Mouse (Mus musculus) embryonic facial prominence, embryonic 14.5 days (tissue): ENCODE measurements around the gene Wdr91. TPM values are rescaled to one million over a fixed set of nuclear protein-coding genes. Genes with fewer than 3 reads are reported as not detected.
A peak's percentile ranks its signal among the peaks of the same experiment; 100 is the strongest.

ENCODE experiments used
- ATAC-seq: fragments of 200-750 bp; cut with Nextera tagmentation; 2 replicates; pipeline ENCODE4 v1.8.0; 2017; ENCODE audit warnings: low read depth, moderate number of reproducible peaks, moderate TSS enrichment
- DNase-seq: peaks from one replicate; pipeline ENCODE4 v3.0.0-alpha.2; 2015; ENCODE audit warnings: low spot score
- H3K27ac ChIP-seq: fragments of 300-500 bp; sonication (generic); replicated peaks from 2 replicates; pipeline ENCODE4 v1.5.1; 2014; ENCODE audit warnings: low read depth, mild to moderate bottlenecking, low read length, moderate library complexity
- H3K27me3 ChIP-seq: fragments of 300-500 bp; sonication (generic); replicated peaks from 2 replicates; pipeline ENCODE4 v1.6.1; 2014; ENCODE audit warnings: low read length; ENCODE audit not compliant: control insufficient read depth, insufficient read depth
- H3K36me3 ChIP-seq: fragments of 300-500 bp; sonication (generic); 2 replicates; pipeline ENCODE4 v1.6.1; 2014; ENCODE audit warnings: low read length, mixed read lengths; ENCODE audit not compliant: control insufficient read depth, insufficient read depth
- H3K4me1 ChIP-seq: fragments of 300-500 bp; sonication (generic); 2 replicates; pipeline ENCODE4 v1.6.1; 2014; ENCODE audit warnings: antibody characterized with exemption, low read length; ENCODE audit not compliant: control insufficient read depth, insufficient read depth
- H3K4me2 ChIP-seq: fragments of 300-500 bp; sonication (generic); 2 replicates; pipeline ENCODE4 v1.6.1; 2014; ENCODE audit warnings: low read depth, mild to moderate bottlenecking, low read length, moderate library complexity, mixed read lengths
- H3K4me3 ChIP-seq: fragments of 300-500 bp; sonication (generic); 2 replicates; pipeline ENCODE4 v1.5.1; 2014; ENCODE audit warnings: low read depth, mild to moderate bottlenecking, low read length
- H3K9ac ChIP-seq: fragments of 300-500 bp; sonication (generic); 2 replicates; pipeline ENCODE4 v1.6.1; 2014; ENCODE audit warnings: low read depth, mild to moderate bottlenecking, low read length, moderate library complexity, mixed read lengths
- H3K9me3 ChIP-seq: fragments of 300-500 bp; sonication (generic); 2 replicates; pipeline ENCODE4 v1.6.1; 2016; ENCODE audit warnings: low read length; ENCODE audit not compliant: control insufficient read depth
- WGBS: fragments of 180-500 bp; shearing (Covaris S2); extraction: QIAGEN DNeasy Blood & Tissue Kit; methylation state at CpG from one replicate; pipeline ENCODE4 v1.1.7; 2014; 5-methylcytosine and 5-hydroxymethylcytosine counted together
- polyA plus RNA-seq: library from polyadenylated mRNA; unstranded; fragments of >200 nt; fragmentation: Nextera tagmentation; extraction: Ambion mirVana; gene quantifications from 2 replicates; pipeline ENCODE4 v1.2.1, GENCODE M21; 2014

Wdr91 gene
- polyA plus RNA-seq, 1 experiment from 2014 or later, result 8.6 TPM

GRCm38 (mm10) chr6:34871929-34872328 lies 38.7 kb downstream of the Wdr91 start:
- H3K27ac ChIP-seq, result 0 out of 2 replicates have a peak overlapping the region, but pooled peaks have one; percentile 81
- H3K4me2 ChIP-seq, result no peak overlapping the region
- H3K9me3 ChIP-seq, result no peaks in the 10 kb centered on the region
- no peaks in the 10 kb centered on the region for H3K36me3 ChIP-seq
- H3K9ac ChIP-seq, result no peak overlapping the region
- peaks cover 23% of the 10 kb centered on the region for H3K4me1 ChIP-seq
- DNase-seq (no peak), ATAC-seq (no peak)
- WGBS, result 84% methylated on average over 7 of the region's 7 CpGs
- no peaks in the 10 kb centered on the region for H3K27me3 ChIP-seq
- no peak overlapping the region for H3K4me3 ChIP-seq

DNA sequence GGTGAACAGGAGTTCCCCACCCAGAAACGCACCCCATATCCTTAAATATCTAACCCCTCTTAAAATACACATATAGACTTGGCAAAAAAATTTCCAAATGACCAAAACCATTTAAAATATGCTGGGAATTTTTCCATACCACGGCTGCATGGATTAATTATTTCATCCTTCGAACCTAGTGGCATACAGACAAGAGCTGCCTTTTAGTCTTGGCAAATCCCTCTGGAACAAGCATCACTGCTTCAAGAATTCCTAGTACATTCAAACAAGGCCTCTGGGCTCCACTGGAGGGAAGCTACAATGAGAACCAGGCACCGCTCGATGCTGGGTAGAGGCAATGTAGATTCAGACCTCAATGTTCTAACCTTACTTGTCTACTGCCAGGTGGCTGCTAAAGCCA lies 40.0 kb downstream of the Wdr91 start:
- Histone ChIP-seq H3K27ac (peak overlapping the region; percentile 81), H3K4me3 (no peak overlapping the region), H3K9ac (no peak overlapping the region), H3K27me3 (no peaks in the 10 kb centered on the region), H3K36me3 (no peaks in the 10 kb centered on the region), H3K4me2 (no peak overlapping the region), H3K9me3 (no peaks in the 10 kb centered on the region), H3K4me1 (peaks cover 22% of the 10 kb centered on the region)
- DNase-seq (peak; percentile 76), ATAC-seq (no peak)
- WGBS, result 46% methylated on average over 5 of the region's 5 CpGs

GRCm38 (mm10) chr6:34870136-34870535 lies 40.5 kb downstream of the Wdr91 start:
- no peak for DNase-seq
- no peak for ATAC-seq
- H3K27me3 ChIP-seq, result no peaks in the 10 kb centered on the region
- no peaks in the 10 kb centered on the region for H3K36me3 ChIP-seq
- peak overlapping the region; percentile 81 for H3K27ac ChIP-seq
- peaks cover 23% of the 10 kb centered on the region for H3K4me1 ChIP-seq
- H3K9ac ChIP-seq, result no peak overlapping the region
- H3K4me2 ChIP-seq, result no peak overlapping the region
- H3K4me3 ChIP-seq, result no peak overlapping the region
- WGBS, result 58% methylated on average over 5 of the region's 5 CpGs
- H3K9me3 ChIP-seq, result no peaks in the 10 kb centered on the region

DNA sequence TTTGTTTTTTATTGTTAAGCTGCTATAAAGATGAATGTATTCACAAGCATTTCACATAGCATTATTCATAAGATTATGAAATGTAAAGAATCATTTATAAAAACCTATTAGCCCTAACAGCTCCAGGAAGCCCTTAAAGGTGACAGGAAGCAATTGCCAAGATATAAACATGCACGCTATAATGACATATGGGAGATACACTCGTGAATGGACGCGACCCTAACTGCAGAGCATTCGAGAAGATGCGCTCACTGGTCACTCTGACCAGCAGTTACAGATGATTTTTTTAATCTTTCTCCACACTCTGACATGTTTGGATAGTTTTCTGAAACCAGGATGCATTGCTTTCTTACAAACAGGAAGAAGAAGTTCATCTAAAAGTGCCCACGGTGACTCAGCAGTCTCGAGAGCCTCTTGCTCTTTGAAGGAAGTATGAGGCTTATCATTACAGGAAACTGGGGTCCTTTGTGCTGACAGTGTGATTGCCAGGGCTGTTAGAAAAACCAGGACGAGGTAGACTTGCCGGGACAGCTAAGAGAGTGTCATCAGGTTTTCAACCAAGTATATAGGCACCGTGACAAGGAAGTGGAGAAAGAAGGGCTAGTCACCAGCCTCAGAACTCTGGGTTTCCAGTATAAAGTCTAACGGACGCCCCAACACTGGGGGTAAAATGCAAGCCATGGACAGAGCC lies 41.3 kb downstream of the Wdr91 start:
- WGBS, result 66% methylated on average over 13 of the region's 13 CpGs
- H3K27me3 ChIP-seq, result no peaks in the 10 kb centered on the region
- ATAC-seq (no peak), DNase-seq (no peak)
- H3K4me2 ChIP-seq, result no peak overlapping the region
- peak overlapping the region; percentile 81; the same call in 1 of the 2 replicates for H3K27ac ChIP-seq
- no peaks in the 10 kb centered on the region for H3K36me3 ChIP-seq
- H3K4me3 ChIP-seq, result no peak overlapping the region
- no peaks in the 10 kb centered on the region for H3K9me3 ChIP-seq
- H3K9ac ChIP-seq, result no peak overlapping the region
- H3K4me1 ChIP-seq, result peaks cover 23% of the 10 kb centered on the region

GRCm38 (mm10) chr6:34868507-34869217 lies 42.0 kb downstream of the Wdr91 start:
- no peak for DNase-seq
- no peaks in the 10 kb centered on the region for H3K27me3 ChIP-seq
- no peak overlapping the region for H3K27ac ChIP-seq
- WGBS, result 84% methylated on average over 20 of the region's 20 CpGs
- peaks cover 23% of the 10 kb centered on the region for H3K4me1 ChIP-seq
- no peak overlapping the region for H3K4me2 ChIP-seq
- H3K4me3 ChIP-seq, result no peak overlapping the region
- ATAC-seq, result no peak
- H3K9ac ChIP-seq, result no peak overlapping the region
- no peaks in the 10 kb centered on the region for H3K36me3 ChIP-seq
- no peaks in the 10 kb centered on the region for H3K9me3 ChIP-seq

DNA sequence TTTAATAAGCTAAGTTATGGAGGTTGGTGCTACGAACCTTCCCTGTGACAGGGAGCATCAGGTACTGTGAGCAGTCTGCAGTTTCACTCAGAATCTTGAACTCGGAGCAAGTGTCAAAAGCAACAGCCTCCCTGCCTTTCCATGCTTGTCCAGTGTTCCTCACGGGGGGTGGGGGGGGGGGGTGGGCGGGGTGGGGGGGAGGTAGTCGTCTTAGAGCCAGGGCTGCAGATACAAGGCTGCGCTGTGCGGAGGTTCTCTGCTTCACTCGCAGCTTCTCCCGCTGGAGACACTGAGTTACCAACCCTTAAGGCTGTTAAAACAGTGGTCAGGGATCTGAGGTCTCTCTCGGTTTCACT lies 42.7 kb downstream of the Wdr91 start:
- 70% methylated on average over 8 of the region's 10 CpGs for WGBS
- Histone ChIP-seq H3K4me1 (peaks cover 23% of the 10 kb centered on the region), H3K9me3 (no peaks in the 10 kb centered on the region), H3K27me3 (no peaks in the 10 kb centered on the region), H3K4me3 (no peak overlapping the region), H3K4me2 (no peak overlapping the region), H3K9ac (no peak overlapping the region), H3K36me3 (no peaks in the 10 kb centered on the region), H3K27ac (no peak overlapping the region)
- no peak for DNase-seq
- ATAC-seq, result no peak

DNA sequence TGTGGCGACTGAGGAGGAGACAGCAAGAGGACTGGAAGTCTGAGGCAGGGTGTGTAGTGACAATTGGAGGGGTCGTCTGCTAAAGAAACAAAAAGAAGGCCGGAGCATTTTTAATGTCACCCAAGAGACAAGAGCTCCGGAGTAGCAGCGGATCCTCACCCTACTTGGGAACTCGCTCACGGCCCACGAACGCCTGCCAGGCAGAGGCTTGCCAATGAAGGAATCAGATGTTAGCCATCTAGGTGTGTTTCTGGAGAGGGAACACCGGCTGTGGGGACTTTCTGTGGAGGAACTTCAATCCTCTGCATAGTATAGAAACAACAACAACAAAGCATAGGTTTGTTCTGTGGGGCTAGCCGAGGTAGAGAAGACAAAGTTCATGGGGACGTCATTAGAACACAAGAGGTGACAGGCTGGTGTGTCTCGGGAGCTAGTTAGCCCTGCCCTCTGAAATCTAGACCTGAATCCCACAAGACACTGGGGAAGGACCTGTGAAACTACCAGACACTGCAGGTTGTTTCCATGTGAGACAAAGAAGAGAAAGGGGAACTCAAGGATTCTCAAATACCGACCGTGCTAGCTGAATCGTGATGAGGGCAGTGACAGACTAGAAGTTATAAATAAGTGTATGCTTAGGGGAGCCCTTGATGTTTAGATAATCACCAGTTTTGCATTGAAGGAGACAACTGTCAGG lies 43.2 kb downstream of the Wdr91 start:
- no peak overlapping the region for H3K9ac ChIP-seq
- H3K4me2 ChIP-seq, result no peak overlapping the region
- no peaks in the 10 kb centered on the region for H3K27me3 ChIP-seq
- no peak overlapping the region for H3K4me3 ChIP-seq
- H3K36me3 ChIP-seq, result no peaks in the 10 kb centered on the region
- peak overlapping the region; percentile 29; the same call in 1 of the 2 replicates for H3K27ac ChIP-seq
- H3K9me3 ChIP-seq, result no peaks in the 10 kb centered on the region
- DNase-seq (no peak), ATAC-seq (no peak)
- WGBS, result 68% methylated on average over 16 of the region's 16 CpGs
- H3K4me1 ChIP-seq, result peaks cover 23% of the 10 kb centered on the region

DNA sequence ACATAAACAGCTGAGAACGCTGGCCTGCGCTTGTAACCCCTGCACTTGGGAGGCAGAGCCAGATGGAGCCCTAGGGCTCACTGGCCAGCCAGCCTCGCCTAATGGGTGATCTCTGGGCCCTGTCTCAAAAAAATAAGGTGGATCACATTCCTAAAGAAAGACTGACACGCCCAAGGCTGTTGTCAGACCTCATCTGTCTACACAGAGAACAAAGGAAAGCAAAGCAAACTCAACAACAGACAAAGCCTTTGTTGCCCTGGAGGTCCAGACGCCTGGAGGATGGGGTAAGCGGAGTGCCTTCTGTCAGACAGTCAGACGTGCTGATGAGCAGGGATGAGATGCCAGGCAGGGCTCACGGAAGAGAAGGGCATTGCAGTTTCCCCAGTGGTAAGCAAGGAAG lies 43.9 kb downstream of the Wdr91 start:
- H3K9ac ChIP-seq, result no peak overlapping the region
- no peaks in the 10 kb centered on the region for H3K9me3 ChIP-seq
- no peaks in the 10 kb centered on the region for H3K27me3 ChIP-seq
- DNase-seq, result no peak
- H3K36me3 ChIP-seq, result no peaks in the 10 kb centered on the region
- ATAC-seq, result no peak
- H3K4me2 ChIP-seq, result no peak overlapping the region
- peak overlapping the region; percentile 29; the same call in 1 of the 2 replicates for H3K27ac ChIP-seq
- H3K4me1 ChIP-seq, result peaks cover 23% of the 10 kb centered on the region
- H3K4me3 ChIP-seq, result no peak overlapping the region
- 43% methylated on average over 8 of the region's 8 CpGs for WGBS
